Mouse (Mus musculus): Measurements from ENCODE around the gene Skp2. TPM values are rescaled to one million over a fixed set of nuclear protein-coding genes. Genes with fewer than 3 reads are reported as not detected.

The Skp2 gene
- polyA plus RNA-seq, 1 experiment from 2014 or later, result 178 TPM

DNA sequence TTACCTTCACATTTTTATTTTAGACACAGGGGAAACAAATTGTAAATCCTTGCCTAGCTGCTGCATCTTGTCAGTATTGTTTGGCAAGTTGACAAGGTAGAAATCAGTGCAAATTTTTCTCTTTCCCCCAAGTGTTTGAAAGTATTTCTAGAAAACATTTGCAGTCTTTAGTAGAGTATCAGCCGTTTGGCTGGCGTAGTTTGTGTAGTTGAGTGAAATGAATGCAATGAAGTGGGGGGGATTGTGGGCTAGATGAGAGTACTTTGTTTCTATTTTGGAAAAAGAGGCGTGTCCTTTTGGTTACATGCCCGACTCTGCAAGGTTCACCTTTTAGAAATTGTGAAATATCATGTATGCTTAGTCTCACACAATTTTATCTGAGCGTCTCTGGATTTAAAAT, 82.6 kb downstream of the Skp2 start:
- Histone ChIP-seq H3K9me3 (replicated peaks; ENCODE audit: control insufficient read depth, low read length) (no peaks in the 10 kb centered on the region), H3K36me3 (replicated peaks; ENCODE audit: control insufficient read depth, insufficient read depth, low read depth, low read length) (no peaks in the 10 kb centered on the region), H3K4me1 (ENCODE audit: control insufficient read depth, insufficient read depth, low read length) (no peaks in the 10 kb centered on the region; the same call in 1 of the 2 replicates), H3K9ac (replicated peaks; ENCODE audit: low read length) (peak overlapping the region; percentile 90), H3K4me2 (ENCODE audit: low read depth, low read length) (peak overlapping the region; percentile 82), H3K27ac (replicated peaks; ENCODE audit: low read depth, low read length) (no peak overlapping the region), H3K27me3 (ENCODE audit: control insufficient read depth, insufficient read depth, low read length) (no peaks in the 10 kb centered on the region), H3K4me3 (ENCODE audit: low read depth, low read length) (peak overlapping the region; percentile 89)
- no peak for ATAC-seq (replicated peaks; ENCODE audit: insufficient number of reproducible peaks, low FRiP score, low TSS enrichment, low read depth)
- no peak for DNase-seq (ENCODE audit: low spot score)
- WGBS, result 39% methylated on average over 5 of the region's 5 CpGs

DNA sequence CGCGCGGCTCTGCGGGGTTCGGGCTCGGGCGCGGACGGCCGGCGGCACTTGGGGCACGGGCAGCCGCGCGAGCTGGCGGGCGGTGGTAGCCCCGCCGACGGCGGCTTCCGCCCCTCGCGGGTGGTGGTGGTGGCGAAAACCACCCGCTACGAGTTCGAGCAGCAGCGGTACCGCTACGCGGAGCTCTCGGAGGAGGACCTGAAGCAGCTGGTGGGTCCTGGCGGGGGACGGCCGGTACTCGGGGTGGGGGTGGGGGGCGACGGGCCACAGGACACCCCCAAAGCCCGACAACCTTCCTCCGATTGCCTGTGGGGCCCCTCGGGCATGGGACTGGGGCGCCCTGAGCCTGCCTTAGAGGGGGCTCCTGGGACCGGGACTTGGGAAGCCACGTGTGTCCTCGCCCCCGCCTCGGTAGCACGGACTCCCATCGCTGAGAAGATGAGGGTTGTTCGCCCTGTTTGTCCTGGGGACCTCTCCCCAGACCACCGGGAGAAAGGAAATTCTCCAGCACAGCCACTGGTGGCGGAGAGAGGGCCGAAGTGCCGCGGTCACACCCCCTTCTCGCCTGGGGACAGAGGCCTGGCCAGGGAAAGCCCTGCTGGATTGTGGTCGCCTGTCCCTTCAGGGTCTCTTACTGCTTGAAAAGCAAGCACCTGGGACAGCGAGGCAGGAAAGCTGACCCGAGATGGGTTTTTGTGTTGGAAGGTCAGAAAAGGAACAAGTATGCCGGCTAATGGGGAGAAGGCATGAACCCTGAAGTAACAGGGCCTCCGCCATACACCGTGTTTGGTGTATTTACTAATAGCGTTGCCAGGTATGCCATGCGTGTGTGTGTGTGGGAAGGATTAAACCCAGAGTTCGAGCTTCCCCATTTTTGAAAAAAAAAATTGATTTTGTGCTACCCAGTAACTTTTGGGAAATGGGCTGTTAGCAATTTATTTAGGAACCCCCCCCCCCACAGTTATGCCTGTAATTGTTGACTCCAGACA, 83.4 kb downstream of the Skp2 start:
- H3K27ac ChIP-seq (replicated peaks; ENCODE audit: low read depth, low read length), result peak overlapping the region; percentile 70
- H3K36me3 ChIP-seq (replicated peaks; ENCODE audit: control insufficient read depth, insufficient read depth, low read depth, low read length), result no peaks in the 10 kb centered on the region
- ATAC-seq (replicated peaks; ENCODE audit: insufficient number of reproducible peaks, low FRiP score, low TSS enrichment, low read depth), result peak; percentile 57
- peak; percentile 56 for DNase-seq (ENCODE audit: low spot score)
- no peaks in the 10 kb centered on the region for H3K27me3 ChIP-seq (ENCODE audit: control insufficient read depth, insufficient read depth, low read length)
- peak overlapping the region; percentile 90 for H3K9ac ChIP-seq (replicated peaks; ENCODE audit: low read length)
- peak overlapping the region; percentile 89 for H3K4me3 ChIP-seq (ENCODE audit: low read depth, low read length)
- no peaks in the 10 kb centered on the region for H3K9me3 ChIP-seq (replicated peaks; ENCODE audit: control insufficient read depth, low read length)
- peak overlapping the region; percentile 82 for H3K4me2 ChIP-seq (ENCODE audit: low read depth, low read length)
- no peaks in the 10 kb centered on the region; the same call in 1 of the 2 replicates for H3K4me1 ChIP-seq (ENCODE audit: control insufficient read depth, insufficient read depth, low read length)
- WGBS, result under 1% methylated on average over 62 of the region's 66 CpGs

GRCm38 (mm10) chr15:9070912-9071555, 84.2 kb downstream of the Skp2 start, which contains the start of gene Nadk2:
Gene Nadk2, plus strand, starts transcription at chr15:9071260.
- peak; percentile 99 for DNase-seq (ENCODE audit: low spot score)
- H3K4me1 ChIP-seq (ENCODE audit: control insufficient read depth, insufficient read depth, low read length), result no peaks in the 10 kb centered on the region; the same call in 1 of the 2 replicates

DNA sequence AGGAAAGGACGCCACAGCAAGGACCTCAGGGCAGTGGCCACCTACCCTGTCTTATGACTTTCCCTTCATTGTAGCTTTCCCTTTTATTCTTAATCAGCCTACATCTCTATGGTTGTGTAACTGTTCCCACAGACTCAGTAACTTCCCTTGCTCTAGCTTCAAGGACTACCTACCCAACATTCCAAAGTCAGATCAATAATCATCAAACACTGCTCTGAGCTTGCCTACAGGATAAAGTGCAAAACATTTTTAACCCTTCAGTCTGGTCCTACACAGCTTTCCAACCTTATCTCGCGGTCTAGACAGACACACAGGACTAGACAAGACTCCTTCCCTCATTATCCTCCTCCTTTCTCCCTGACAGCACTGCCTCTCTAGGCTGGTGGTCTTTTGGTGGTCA, 84.9 kb downstream of the Skp2 start:
- H3K9ac ChIP-seq (replicated peaks; ENCODE audit: low read length), result peak overlapping the region; percentile 61
- no peaks in the 10 kb centered on the region for H3K9me3 ChIP-seq (replicated peaks; ENCODE audit: control insufficient read depth, low read length)
- DNase-seq (ENCODE audit: low spot score) (no peak), ATAC-seq (replicated peaks; ENCODE audit: insufficient number of reproducible peaks, low FRiP score, low TSS enrichment, low read depth) (no peak)
- peak overlapping the region; percentile 42 for H3K27ac ChIP-seq (replicated peaks; ENCODE audit: low read depth, low read length)
- H3K36me3 ChIP-seq (replicated peaks; ENCODE audit: control insufficient read depth, insufficient read depth, low read depth, low read length), result no peaks in the 10 kb centered on the region
- peak overlapping the region; percentile 89 for H3K4me3 ChIP-seq (ENCODE audit: low read depth, low read length)
- no peaks in the 10 kb centered on the region for H3K27me3 ChIP-seq (ENCODE audit: control insufficient read depth, insufficient read depth, low read length)
- 1% methylated on average over 3 of the region's 3 CpGs for WGBS
- H3K4me2 ChIP-seq (ENCODE audit: low read depth, low read length), result peak overlapping the region; percentile 76
- H3K4me1 ChIP-seq (ENCODE audit: control insufficient read depth, insufficient read depth, low read length), result no peaks in the 10 kb centered on the region; the same call in 1 of the 2 replicates

More at GRCm38 (mm10) chr15:9070912-9071555, 84.2 kb downstream of the Skp2 start, which contains the start of gene Nadk2:
- Histone ChIP-seq H3K27ac (replicated peaks; ENCODE audit: low read depth, low read length) (peak within 1 kb of the TSS; percentile 70), H3K4me3 (ENCODE audit: low read depth, low read length) (peak within 1 kb of the TSS; percentile 89), H3K27me3 (ENCODE audit: control insufficient read depth, insufficient read depth, low read length) (no peaks in the 10 kb centered on the region), H3K4me2 (ENCODE audit: low read depth, low read length) (peak within 1 kb of the TSS; percentile 82), H3K9ac (replicated peaks; ENCODE audit: low read length) (peak within 1 kb of the TSS; percentile 90), H3K36me3 (replicated peaks; ENCODE audit: control insufficient read depth, insufficient read depth, low read depth, low read length) (no peaks in the 10 kb centered on the region), H3K9me3 (replicated peaks; ENCODE audit: control insufficient read depth, low read length) (no peaks in the 10 kb centered on the region)
- ATAC-seq (replicated peaks; ENCODE audit: insufficient number of reproducible peaks, low FRiP score, low TSS enrichment, low read depth), result peak; percentile 99
- WGBS, result 0% methylated on average over 38 of the region's 54 CpGs

GRCm38 (mm10) chr15:9068881-9069280, 86.3 kb downstream of the Skp2 start:
- DNase-seq (ENCODE audit: low spot score) (no peak), ATAC-seq (replicated peaks; ENCODE audit: insufficient number of reproducible peaks, low FRiP score, low TSS enrichment, low read depth) (no peak)
- no peak overlapping the region for H3K4me2 ChIP-seq (ENCODE audit: low read depth, low read length)
- H3K4me1 ChIP-seq (ENCODE audit: control insufficient read depth, insufficient read depth, low read length), result no peaks in the 10 kb centered on the region
- 91% methylated on average over 4 of the region's 4 CpGs for WGBS
- no peaks in the 10 kb centered on the region for H3K27me3 ChIP-seq (ENCODE audit: control insufficient read depth, insufficient read depth, low read length)
- H3K9me3 ChIP-seq (replicated peaks; ENCODE audit: control insufficient read depth, low read length), result no peaks in the 10 kb centered on the region
- H3K36me3 ChIP-seq (replicated peaks; ENCODE audit: control insufficient read depth, insufficient read depth, low read depth, low read length), result no peaks in the 10 kb centered on the region
- no peak overlapping the region for H3K4me3 ChIP-seq (ENCODE audit: low read depth, low read length)
- no peak overlapping the region for H3K27ac ChIP-seq (replicated peaks; ENCODE audit: low read depth, low read length)
- no peak overlapping the region for H3K9ac ChIP-seq (replicated peaks; ENCODE audit: low read length)

Other genes with a start within 250 kb of the Skp2 start
- gene Ranbp3l, start 187.5 kb downstream of the Skp2 start, polyA plus RNA-seq (2014; fragmentation: Nextera tagmentation; extraction: Ambion mirVana), result 0.10 TPM in 1 of 2 replicates, not detected in the other
- 43.3 and 51.9 TPM in 2 replicates for gene Nadk2, start 84.2 kb downstream of the Skp2 start, polyA plus RNA-seq (2014; fragmentation: Nextera tagmentation; extraction: Ambion mirVana)
- 3.3 and 4.1 TPM in 2 replicates for gene Lmbrd2, start 14.9 kb downstream of the Skp2 start, polyA plus RNA-seq (2014; fragmentation: Nextera tagmentation; extraction: Ambion mirVana)
- not detected in 2 replicates for gene Ugt3a1, start 121.5 kb upstream of the Skp2 start, polyA plus RNA-seq (2014; fragmentation: Nextera tagmentation; extraction: Ambion mirVana)
- gene Ugt3a2, start 180.1 kb upstream of the Skp2 start, polyA plus RNA-seq (2014; fragmentation: Nextera tagmentation; extraction: Ambion mirVana), result not detected in 2 replicates